Mouse (Mus musculus): Measurements from ENCODE around the gene Slc41a2. TPM values are rescaled to one million over a fixed set of nuclear protein-coding genes. Genes with fewer than 3 reads are reported as not detected.

The Slc41a2 gene
- total RNA-seq, 2 experiments from 2014 or later, result 1.7 to 2.3 TPM

DNA sequence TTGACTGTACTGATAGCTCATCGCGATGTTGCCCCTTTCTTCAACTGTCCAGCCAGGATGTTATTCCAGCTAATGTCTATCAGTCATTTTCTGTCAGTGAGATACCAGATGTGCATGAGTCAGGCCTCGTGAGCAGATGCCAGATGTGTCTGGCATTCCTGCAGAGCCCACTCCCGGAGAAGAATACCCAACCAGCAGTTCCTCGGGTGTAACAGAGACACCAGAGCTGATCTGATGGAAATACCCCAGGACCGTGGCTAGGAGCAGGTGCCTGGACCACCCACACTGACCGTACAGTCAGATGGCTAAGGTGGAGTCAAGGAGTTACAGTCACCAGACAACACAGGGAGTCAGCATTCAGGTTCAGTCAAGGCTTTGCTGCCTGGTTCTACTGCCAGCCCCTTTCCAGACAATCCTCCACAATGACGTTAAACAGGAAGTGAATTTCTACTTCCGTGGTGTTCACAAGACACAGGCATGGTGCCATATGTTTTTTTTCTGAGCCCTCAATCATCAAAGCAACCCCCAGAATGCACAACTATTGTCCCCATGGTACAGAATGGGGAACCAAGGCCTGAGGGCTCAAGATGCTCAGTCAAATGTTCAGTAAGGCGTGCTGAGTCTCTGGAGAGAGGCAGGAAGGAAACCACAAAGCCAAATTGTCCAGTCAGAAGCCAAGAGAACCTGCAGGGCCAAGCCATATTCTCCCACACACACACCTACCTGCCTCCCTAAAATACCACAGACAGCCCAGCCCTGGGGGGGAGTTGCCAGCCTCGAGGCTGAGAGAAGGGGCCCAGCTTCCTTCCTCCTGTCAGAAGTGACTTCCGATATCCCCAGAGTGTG is 153.8 kb downstream of the Slc41a2 start:
- no peak for DNase-seq

GRCm38 (mm10) chr10:83182573-83182960 is 155.1 kb downstream of the Slc41a2 start:
- peak; percentile 81 for DNase-seq

DNA sequence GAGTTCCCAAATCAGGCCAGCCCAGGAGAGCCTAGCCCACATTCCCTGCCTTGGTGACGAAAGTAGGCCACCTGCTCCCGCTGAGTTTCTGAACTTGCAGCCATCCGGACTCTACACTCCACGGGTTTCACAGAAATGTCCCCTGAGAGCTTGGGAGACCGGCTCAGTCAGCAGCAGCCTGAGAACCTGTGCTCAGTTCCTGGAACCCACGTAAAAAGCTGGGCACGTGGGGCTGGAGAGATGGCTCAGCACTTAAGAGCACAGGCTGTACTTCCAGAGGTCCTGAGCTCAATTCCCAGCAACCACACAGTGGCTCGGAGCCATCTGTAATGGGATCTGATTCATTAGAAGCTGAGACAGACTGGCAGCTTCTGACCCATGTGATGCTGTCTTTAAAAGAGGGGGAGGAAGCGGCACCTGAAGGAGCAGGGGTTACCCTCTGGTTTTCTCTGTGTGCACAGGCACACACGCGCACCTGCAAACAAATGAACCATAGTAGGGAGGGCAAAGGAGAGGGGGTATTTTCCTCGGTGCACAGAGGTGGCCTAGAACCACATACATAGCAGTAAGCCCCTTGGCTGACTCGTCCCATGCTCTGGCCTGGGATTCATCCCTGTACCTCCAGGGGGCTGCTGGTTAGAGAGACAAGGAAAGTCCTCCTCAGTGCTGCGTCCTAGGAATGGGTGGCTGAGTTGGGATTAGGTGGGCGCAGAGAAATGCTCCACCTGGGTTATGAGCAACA is 155.7 kb downstream of the Slc41a2 start:
- no peak for DNase-seq

Other genes with a start within 250 kb of the Slc41a2 start
- gene D10Wsu102e, start 22.3 kb upstream of the Slc41a2 start, total RNA-seq (2021), result 1 to 10 TPM; 1.1 TPM
- gene Aldh1l2, start 196.3 kb upstream of the Slc41a2 start, total RNA-seq (2021), result 10 to 100 TPM; 31.3 to 36.3 TPM
- gene Washc4, start 205.9 kb upstream of the Slc41a2 start, total RNA-seq (2021), result 10 to 100 TPM; 14.1 to 14.9 TPM